Mouse (Mus musculus): Measurements from ENCODE around the gene Hspa12a.

Hspa12a gene

DNA sequence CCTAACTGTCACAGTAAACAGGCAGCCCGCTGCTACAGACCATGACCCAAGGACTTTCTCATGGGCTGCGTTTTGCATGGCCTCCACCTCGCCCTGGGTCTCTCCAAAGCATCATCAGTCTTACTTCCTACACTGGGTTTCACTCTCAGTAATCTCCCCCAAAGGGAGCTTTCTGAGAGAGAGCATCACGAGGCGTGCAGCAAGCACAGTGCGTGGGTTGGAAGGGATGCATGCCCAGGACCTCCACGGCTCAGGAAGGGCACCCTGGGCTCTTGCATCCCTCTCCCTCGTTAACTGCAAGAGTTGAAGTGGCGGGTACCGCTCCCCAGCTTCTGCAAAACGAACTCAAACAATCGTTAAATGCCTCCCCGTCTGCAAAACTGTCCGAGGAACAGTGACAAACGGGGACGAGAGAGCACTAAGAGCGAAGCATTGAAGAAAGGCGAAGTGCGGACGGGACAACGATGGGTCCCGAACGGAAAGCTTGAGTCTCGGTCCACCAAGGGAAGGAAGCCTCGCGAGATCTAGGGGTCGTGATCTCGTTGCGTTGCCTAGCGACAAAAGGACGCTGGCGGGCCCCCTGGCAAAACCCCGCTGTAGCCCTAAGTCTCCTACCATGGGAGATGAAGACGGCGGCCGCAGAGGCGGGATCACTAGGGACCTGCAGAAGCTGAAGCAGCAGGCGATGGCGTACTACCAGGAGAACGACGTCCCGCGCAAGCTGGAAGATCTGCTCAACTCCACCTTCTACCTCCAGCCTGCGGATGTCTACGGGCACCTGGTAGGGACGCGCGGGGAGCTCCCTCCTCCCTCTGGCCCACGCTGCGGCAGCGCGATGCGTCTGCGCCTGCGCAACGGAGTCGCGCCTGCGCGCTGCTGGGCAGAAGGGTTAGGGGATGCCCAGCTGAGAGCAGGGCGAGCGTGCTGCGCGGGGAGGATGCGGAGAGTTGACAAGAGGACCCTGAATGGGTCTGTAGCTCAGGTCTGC lies at the start of gene Hspa12a, which contains the start of gene Eno4:
TSS of gene Hspa12a (minus strand) at position 814 of the 988 bp plus-strand sequence.
TSS of gene Eno4 (plus strand) at position 585 of the 988 bp plus-strand sequence.
- peak; percentile 68 for DNase-seq (ENCODE audit: low read depth)

DNA sequence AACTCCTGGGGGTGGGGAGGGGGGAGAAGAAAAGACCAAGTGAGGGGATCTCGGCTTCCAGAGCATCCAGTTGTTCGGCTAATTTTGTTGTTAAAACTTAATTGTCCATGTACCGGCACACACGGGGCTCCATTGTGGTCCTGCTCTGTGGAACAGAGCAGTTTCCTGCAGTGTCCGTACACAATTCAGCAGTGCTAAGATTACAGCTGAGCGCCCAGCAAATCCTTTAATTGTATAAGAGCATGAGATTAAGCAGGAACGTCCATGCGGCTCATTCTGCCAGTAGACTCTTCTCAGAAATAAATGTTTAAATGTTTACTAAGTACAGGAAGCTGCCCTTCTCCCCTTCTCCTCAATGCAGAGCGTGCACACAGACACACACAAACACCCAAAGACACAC lies 38.1 kb upstream of the Hspa12a start:
- no peak for DNase-seq (ENCODE audit: low read depth)

DNA sequence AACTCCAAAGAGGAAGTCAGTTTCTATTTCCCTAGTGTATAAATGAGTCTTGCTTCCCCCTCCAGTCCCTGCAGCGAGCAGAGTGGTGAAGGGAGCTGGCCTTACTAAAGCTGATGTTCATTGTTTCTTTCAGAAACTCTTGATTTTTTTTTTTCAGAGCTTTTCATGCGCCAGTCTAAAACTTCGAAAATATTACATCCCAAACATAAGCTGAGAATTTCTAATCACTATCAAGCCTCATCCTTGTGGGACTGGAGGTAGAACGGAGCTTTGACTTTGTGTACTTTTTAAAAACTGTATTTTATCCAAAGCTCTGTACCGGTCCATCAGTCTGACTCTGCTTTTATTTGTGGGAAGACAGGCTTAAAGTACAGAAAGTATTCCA lies 36.6 kb upstream of the Hspa12a start:
- no peak for DNase-seq (ENCODE audit: low read depth)

DNA sequence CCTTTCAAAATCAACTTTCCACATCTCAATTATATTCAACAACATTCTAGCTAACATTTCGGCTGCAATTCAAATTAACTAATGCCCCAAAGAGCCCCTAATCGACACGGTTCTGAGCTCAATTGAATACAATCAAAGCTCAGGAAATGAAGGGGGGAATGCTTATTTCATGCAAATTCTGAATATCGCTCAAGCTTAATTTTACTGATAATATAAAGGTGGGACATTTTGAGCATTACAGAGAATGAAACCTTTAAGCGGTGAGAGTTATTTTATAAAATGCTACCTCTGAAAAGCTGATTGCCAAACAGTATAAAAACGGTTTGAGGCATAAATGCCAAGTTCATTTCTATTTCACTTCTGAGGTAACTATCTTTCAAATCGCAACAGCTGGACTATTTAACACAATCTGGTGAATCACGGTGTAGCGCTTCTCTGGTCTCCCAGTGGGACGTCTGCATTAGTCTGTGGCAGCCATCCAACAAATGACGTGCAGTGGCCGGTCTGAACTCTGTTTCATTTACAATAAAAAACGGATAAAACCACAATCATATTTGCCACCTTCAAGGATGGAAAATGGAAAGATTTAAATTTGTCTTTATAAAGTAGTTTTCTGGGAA lies 36.1 kb upstream of the Hspa12a start:
- no peak for DNase-seq (ENCODE audit: low read depth)

DNA sequence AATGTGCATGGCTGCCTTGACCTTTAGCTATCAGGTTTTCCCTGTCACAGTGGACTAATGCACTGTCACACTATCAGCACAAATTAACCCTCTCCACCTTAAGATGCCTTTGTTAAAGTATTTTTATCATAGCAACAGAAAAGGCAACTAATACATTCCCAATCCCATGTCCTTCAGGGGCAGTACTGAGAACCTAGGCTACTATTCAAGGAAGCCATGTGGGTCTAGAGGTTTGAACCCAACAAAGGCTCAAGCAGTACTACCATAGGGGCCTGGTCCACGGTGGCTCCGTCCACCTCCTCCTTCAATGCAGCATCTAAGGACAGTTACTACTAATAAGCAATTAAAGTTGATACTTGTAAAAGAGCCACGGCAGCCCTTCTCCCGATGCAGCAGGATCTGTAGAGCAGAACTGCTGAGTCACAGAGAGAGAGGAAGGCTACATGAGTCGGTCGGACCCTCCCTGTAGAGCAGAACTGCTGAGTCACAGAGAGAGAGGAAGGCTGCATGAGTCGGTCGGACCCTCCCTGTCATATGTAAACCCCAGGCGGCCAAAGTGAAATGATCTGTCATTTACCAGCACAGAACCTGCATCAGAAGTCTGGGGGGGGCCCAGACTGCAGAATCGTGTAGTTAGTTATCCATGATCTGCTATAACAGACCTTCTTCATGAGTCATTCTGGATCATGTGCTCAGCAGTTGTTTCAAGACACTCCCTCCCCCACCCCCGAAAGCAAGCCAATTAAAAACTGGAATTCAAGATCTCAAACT lies 35.1 kb upstream of the Hspa12a start:
- DNase-seq (ENCODE audit: low read depth), result peak; percentile 24

DNA sequence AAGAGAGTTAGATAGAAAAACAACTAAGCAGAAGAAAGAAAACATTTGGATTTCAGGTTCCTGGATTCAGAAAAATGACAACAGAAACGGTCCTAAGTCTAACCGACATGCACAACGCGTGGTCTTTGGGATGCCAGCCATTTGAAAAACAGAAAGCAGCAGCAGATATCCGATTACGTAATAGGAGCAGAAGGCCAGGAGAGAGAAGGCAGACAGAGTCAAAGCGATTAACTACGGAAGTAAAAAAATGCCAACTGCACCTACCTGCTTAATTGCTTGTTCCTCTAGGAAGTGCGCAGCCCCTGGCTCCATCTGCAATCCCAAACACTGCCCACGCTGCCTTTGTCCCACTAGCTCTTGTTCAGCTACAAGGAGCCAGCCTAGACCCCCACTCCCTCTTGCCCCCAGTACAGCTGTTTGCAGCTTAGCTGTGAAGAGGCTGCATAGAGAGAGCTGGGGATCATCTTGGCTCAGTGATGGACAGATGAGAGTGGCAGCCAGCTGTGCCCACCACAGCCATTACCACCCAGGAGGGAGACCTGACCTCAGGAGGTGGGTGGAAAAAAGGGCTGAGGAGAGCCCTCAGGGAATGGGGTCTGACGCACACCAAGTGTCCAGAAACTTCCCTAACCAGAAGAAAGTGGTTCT lies 31.9 kb upstream of the Hspa12a start:
- DNase-seq (ENCODE audit: low read depth), result no peak

DNA sequence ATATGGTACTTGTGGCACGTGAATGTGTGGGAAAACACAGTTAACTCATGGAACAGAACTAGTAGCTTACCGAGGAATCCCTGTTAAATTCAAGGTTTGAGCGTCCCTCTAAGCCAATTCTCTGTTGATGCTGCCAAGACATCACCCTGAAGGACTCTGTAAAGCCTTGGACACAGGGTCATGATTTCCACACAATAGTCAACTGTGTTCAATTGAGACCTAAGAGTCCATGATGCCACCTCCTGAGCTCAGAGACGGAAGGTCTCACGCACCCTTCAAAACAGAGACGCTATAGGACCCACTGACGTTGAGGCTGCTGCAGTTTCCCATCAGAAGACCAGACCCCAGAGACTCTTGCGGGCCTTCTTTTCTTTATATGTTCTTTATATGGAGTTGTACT lies 30.7 kb upstream of the Hspa12a start:
- no peak for DNase-seq (ENCODE audit: low read depth)

DNA sequence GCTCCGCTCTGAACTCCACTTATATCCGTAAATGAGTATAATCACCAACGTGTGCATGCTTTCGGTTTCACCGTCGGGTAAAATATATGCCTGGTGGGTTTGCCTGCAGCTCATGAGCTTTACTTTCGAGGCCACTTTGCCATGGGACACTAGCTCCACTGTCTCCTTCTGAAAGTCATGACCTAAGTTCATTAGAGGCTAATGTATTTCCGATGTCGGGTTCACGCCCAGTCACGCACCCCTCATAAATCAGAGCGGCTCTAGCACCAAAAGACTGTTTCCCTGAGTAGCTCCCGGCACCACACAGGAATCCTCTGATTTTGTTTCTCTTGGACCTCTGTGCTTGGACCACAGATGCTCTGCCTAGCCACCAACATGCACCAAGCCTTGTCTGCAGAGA lies 27.4 kb upstream of the Hspa12a start:
- DNase-seq (ENCODE audit: low read depth), result no peak

DNA sequence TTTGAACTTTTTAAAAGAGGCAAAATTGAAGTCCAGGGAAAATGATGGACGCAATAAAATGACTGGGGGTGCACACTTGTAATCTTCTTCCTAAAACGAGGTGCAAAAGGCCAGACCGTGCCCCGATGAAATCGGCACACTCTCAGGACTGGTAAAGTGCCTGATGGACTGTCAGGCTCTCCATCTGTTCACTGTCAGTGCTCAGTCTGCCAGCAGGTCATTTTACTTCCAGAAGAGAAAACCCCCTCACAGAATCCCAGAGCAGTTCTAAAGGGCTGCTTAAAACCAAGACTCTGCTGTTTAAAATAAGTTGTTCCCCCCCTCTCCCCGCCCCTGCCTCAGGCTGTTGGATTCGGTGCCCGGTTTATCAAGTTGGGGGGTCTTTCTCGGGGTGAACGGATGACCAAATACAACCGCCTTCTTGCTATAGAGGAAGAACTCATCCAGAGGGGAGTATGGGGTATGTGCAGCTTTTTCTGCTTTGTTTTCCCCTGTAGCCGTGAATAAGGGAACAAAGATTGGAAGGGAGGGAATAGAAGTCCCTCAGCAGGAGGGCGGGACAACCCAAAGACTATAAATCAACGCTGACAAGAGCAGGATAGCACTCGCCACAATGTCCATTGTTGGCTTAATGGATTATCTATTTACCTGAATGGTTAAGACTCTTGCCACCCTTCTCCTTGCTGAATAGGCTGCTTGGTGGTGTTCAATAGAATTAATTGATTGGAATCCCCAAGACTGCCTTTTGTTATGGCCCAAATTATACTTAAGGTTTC lies 25.5 kb upstream of the Hspa12a start:
- DNase-seq (ENCODE audit: low read depth), result no peak

DNA sequence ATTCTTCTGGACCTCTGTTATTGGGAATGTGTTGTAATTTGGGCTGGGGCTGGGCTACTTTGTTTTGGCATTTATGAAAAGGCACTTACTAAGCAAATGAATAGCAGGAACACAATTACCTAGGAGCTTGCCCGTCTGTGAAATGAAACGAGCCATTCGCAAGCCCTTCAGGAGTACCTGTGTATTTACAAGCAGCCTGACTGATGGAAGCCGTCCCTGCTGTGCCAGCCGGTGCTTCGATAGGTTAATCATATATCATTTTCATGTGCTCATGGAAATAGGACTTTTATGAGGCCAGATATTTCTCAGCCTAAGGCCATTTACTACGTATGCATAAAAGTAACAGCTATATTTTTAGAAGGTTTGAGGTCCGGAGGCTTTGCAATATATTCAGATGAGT lies 19.6 kb upstream of the Hspa12a start:
- no peak for DNase-seq (ENCODE audit: low read depth)

DNA sequence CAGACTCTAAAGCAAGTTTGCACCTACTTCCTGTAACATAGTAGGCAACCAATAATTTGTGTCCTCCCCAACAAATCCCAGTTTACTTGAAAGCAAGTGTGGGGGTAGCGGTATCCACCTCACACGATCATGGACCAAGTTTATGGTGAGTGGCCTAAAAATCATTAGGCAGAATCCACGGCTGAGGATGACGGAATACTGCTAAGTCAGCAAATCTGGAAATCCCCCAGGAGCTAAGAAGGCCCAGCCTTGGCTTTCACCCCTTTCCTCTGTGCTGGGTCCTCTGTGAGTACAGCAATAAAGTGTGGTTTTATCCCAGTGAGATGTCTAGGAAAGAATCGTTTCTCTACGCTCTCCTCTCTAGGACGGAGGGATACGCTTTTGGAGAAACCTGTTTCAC lies 11.3 kb upstream of the Hspa12a start:
- no peak for DNase-seq (ENCODE audit: low read depth)

DNA sequence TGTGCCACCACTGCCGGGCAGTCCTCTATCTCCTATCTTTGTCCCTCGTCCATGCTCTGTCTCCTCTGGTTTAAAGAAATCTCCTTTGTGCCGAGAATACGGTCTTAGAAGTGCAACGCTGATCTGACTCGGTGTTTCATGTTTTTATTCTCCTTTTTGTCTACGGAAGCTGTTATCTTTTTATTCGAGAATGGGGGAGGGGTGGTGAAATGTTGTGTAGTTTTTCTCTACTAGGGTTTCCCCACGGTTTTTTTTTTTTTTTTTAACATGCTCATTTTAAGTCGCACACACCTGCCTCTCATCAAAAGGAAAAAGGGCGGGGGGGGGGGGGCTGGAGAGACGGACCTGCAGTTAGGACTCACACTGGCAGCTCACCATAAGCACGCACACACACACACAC lies 8.8 kb upstream of the Hspa12a start:
- no peak for DNase-seq (ENCODE audit: low read depth)

DNA sequence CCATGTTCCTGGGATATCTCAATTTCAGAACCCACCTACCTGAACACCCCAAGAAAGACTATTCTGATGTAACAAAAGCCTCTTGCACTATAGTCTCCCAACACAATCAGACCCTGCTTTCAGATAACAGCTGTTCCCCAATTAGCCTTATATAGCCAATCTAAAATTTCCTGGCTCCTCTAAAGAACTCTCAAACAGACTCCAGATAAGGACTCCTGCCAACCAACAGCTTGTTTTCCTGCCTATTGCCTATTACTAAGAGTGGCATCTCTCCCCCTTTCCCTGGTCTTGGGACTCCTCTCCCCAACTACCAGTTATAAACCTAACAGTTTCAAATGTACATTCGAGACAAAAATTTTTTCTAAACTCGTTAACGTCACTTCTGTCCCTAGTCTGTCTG lies 8.1 kb upstream of the Hspa12a start:
- no peak for DNase-seq (ENCODE audit: low read depth)

DNA sequence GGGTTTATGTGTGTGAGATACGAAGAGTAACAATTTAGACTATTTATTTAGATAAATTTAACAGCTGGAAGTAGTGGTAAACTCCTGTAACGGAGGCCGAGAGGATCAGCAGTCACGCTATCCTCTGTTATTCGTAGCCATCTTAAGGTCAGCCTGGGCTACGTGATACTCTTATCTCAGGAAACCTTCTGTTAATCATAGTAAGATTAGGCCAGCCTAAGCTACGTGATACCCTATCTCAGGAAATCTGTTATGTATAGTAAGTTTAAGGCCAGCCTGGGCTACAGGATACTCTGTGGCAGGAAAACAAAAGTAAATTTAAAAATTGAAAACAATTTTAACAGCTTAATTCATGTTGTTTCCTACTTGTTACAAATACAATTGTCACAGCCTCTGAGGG lies 2.5 kb upstream of the Hspa12a start:
- DNase-seq (ENCODE audit: low read depth), result no peak

DNA sequence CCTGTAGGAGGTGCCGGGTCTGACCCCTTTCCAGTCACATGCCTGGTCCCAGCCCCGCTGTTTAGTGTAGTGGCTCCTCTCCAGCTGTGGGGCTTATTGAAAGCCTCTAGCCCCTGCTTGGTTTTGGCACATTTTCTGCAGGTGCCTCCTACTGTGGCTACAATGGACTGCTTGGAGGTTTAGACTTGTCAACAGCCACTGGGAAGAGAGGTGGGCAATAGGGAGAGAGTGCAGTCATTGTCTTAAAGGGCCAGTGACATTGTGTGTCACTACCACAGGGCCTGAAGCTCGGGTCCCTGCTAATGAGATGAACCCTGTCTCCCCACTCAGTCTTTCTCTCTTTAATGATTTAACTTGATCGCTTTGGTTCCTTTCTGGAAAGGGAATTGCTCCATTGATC lies 10.4 kb downstream of the Hspa12a start:
- no peak for DNase-seq (ENCODE audit: low read depth)

DNA sequence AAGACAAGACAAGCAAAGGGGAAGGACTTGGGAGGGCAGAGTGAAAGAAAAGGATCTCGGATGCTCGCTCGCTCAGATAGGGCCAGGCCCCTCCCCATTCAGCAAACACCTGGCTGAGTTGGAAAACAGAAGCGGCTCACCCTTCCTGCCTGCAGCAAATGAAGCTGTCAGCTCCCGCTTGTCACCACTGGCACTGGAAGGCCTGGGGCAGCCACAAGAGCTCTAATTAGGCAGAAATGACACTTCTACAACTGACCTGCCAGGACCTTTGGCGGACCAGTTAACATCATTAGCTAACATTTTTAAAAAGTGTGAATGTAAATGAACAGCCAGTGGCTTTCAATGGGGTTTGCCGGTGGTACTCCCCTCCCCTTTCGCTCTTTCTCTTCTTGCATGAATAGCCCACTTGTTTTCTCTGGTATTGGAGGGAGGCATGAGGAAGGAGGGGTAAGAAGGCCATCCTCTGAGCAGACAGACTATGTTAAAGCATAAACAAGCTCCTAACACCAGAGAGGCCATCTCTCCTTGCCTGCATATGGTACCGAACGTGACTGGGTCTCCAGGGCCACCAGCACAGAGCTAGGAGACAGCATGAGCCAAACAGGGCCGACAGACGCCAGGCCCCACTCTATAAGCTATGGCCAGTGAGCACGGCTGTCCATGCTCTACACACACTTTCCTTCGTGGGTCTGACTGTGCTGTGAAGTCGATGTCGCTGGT lies 12.2 kb downstream of the Hspa12a start:
- DNase-seq (ENCODE audit: low read depth), result no peak

DNA sequence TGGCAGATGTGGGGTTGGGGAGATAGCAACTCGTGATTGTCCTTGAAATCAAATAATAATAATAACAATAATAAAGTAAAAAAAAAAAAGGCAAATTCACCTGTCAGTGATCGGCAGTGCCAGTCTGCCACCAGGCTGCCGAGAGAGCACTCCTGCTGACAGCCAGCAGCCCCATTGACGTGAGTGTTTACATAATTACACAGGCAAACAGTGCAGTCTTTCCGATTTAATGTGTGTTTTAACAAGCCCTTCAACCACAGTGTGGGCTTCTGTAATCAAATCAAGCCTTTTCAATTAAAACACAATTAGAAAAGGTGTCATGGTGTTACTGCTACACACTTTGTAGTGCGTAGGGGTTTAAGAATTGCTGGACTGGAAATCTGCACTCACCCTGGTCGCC lies 24.3 kb downstream of the Hspa12a start:
- no peak for DNase-seq (ENCODE audit: low read depth)

DNA sequence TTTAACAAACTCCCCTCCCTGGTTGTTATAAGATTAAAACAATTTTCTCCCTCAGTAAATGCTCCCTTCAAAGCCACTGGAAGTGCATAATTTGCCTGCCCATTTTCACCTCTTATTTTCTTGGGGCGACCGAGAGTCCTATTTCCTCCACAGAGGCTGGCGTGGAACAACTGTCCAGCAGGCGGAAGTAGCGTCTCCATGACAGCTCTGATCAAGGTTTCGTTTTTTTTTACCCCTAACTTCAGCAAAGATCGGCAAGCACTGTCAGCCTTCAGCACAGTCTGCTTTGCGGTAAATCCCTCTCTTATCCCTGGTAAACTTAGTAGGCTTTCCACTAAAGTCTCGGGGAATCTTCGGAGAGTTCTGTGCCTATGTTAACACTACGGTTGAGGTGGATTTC lies 24.9 kb downstream of the Hspa12a start:
- DNase-seq (ENCODE audit: low read depth), result no peak

DNA sequence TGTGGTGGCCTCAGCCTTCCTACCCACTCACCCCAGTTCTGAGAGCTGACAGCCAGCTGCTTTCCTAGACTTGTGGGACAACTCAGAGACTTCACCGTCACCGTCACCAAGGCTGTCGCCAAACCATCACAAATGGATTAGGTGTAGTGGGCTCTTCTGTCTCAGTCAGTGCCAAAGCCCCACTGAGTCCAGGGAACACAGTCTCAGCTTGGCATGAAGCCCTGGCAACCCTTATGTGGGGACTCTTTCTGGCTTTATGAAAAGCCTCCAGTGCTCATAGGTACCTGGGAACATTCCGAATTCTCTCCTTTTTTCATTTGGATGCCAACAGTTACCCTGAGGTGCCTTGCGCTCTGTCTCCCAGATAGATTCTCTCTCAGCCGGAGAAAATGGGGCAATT lies 30.2 kb downstream of the Hspa12a start:
- DNase-seq (ENCODE audit: low read depth), result no peak

DNA sequence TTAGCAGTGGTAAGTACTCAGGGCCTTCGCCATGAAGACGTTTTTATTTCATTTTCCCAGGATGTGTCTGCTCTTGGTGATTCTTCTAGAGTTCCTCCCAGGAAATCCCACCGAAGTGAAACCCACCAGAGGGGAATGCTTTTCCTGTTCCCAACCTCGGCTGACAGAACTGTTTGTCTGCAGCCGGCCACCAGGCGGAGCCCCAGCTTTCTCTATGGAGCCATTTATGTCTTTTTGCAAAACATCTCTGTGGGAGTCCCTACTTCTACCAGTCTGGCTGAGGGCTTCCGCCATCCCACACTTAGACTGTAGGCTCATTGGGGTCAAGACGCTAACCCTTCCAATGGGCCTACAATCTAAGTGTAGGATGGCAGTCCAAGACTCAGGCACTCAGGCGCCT lies 32.1 kb downstream of the Hspa12a start:
- DNase-seq (ENCODE audit: low read depth), result no peak

DNA sequence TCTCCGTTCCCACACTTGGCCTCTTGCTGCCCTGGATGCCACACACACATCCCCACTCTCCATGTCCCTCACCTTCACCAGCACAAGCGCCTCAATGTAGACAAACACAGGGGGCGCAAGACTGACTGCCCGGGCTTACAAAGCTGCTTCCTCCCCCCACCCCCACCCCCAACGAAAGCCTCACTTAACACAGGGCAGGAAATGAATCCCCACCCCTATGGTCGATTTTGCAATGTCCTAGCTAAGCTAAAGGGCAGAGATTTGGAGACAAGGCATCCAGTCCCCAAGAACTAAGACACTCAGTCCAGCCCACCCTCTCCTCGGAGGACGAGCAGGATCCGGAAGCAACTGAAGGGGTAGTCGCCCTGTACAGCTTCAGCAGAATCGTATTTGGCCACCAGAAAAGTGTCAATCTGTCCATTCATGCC lies 32.5 kb downstream of the Hspa12a start:
- no peak for DNase-seq (ENCODE audit: low read depth)
